Mouse (Mus musculus) ES-Bruce4 (cell line): ENCODE results near the gene Rab3a.

ENCODE experiments used
- CTCF ChIP-seq: IDR thresholded peaks from one replicate; pipeline ENCODE4 v1.8.1; 2011; ENCODE audit warnings: low read depth, low read length
- EP300 ChIP-seq: IDR thresholded peaks from 2 replicates; pipeline ENCODE4 v1.6.1; 2011; ENCODE audit warnings: low read depth, low read length; ENCODE audit not compliant: insufficient read depth
- POLR2A ChIP-seq: IDR thresholded peaks from one replicate; pipeline ENCODE4 v1.8.1; 2011; ENCODE audit warnings: low read length; ENCODE audit not compliant: insufficient read depth

DNA sequence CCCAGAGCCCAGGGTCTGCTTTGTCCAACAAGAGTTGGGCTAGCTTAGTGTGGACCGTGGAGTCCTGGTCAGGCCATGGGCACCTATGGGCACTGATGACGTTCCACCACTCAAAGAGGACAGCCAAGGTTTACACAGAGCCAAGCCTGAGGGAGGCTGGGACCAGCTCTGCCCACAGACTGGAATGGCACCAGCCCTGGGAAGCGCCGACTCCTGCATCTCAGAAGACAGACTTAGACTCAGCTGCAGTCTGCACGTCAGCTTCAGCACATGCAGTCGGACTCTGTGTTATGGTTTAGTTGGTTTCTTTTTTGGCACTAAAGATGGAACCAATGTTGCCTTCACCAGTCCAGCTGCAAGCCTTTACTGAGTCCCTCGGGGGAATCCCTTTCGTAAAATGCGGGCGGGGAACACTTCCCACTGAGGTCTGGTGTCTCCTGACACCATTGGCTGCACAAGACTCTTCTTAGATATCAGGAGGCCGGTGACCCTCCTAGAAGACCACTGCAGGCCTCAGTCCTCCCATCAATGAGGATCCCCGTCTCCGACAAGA is 4.3 kb upstream of the Rab3a start:
- TF ChIP-seq CTCF, result no peak
- no peak for TF ChIP-seq POLR2A
- TF ChIP-seq EP300, result no peak
